Mouse (Mus musculus) G1E (cell line): ENCODE results near the gene 4931422A03Rik.

ENCODE experiments used
- CTCF ChIP-seq: IDR thresholded peaks from 2 replicates; pipeline ENCODE4 v1.5.1; 2012; ENCODE audit warnings: low read depth, low read length, inconsistent platforms, mixed read lengths
- GATA1 ChIP-seq: IDR thresholded peaks from 2 replicates; pipeline ENCODE4 v1.6.1; 2012; ENCODE audit warnings: borderline replicate concordance, low read length, inconsistent platforms, mixed read lengths
- GATA2 ChIP-seq: IDR thresholded peaks from 2 replicates; pipeline ENCODE4 v1.6.1; 2012; ENCODE audit warnings: low read depth, low read length, inconsistent platforms, borderline replicate concordance
- POLR2AphosphoS5 ChIP-seq: IDR thresholded peaks from 2 replicates; pipeline ENCODE4 v1.6.1; 2012; ENCODE audit warnings: low read depth, low read length, inconsistent platforms; ENCODE audit not compliant: insufficient replicate concordance
- TAL1 ChIP-seq: conservative IDR thresholded peaks from 2 replicates; pipeline ENCODE4 v1.6.1; 2012; ENCODE audit warnings: low read depth, low read length, inconsistent platforms, mixed read lengths

GRCm38 (mm10) chr2:104041632-104042031 is 13.5 kb upstream of the 4931422A03Rik start:
- no peak for TF ChIP-seq CTCF
- TF ChIP-seq TAL1, result no peak
- no peak for TF ChIP-seq GATA1
- no peak for TF ChIP-seq POLR2AphosphoS5
- TF ChIP-seq GATA2, result no peak
